Mouse (Mus musculus) forebrain, embryonic 10.5 days (tissue): ENCODE data around the gene Slc5a4a. TPM values are rescaled to one million over a fixed set of nuclear protein-coding genes. Genes with fewer than 3 reads are reported as not detected.

ENCODE experiments used
- DNase-seq: peaks from one replicate; pipeline ENCODE4 v3.0.0-alpha.2; 2017; ENCODE audit warnings: low spot score; ENCODE audit errors: extremely low spot score
- H3K27ac ChIP-seq: fragments of 300-500 bp; sonication (generic); 2 replicates; pipeline ENCODE4 v1.5.1; 2016; ENCODE audit warnings: mild to moderate bottlenecking
- H3K27me3 ChIP-seq: fragments of 300-500 bp; sonication (generic); 2 replicates; pipeline ENCODE4 v1.6.1; 2016; ENCODE audit warnings: mild to moderate bottlenecking; ENCODE audit not compliant: poor library complexity, severe bottlenecking
- H3K36me3 ChIP-seq: fragments of 300-500 bp; sonication (generic); replicated peaks from 2 replicates; pipeline ENCODE4 v1.6.1; 2016; ENCODE audit warnings: mild to moderate bottlenecking, moderate library complexity
- H3K4me1 ChIP-seq: fragments of 300-500 bp; sonication (generic); 2 replicates; pipeline ENCODE4 v1.6.1; 2016
- H3K4me3 ChIP-seq: fragments of 300-500 bp; sonication (generic); 2 replicates; pipeline ENCODE4 v1.5.1; 2016; ENCODE audit warnings: mild to moderate bottlenecking, moderate library complexity
- H3K9me3 ChIP-seq: fragments of 300-500 bp; sonication (generic); 2 replicates; pipeline ENCODE4 v1.6.1; 2016; ENCODE audit warnings: mild to moderate bottlenecking, moderate library complexity
- WGBS: fragments of 180-500 bp; shearing (Covaris S2); methylation state at CpG from one replicate; pipeline ENCODE4 v1.1.7; 2016; 5-methylcytosine and 5-hydroxymethylcytosine counted together
- polyA plus RNA-seq: library from polyadenylated mRNA; unstranded; fragments of >200 nt; fragmentation: Nextera tagmentation; extraction: Ambion mirVana; gene quantifications from 2 replicates; pipeline ENCODE4 v1.2.1, GENCODE M21; 2016

Slc5a4a gene
- not detected in 2 replicates for polyA plus RNA-seq

DNA sequence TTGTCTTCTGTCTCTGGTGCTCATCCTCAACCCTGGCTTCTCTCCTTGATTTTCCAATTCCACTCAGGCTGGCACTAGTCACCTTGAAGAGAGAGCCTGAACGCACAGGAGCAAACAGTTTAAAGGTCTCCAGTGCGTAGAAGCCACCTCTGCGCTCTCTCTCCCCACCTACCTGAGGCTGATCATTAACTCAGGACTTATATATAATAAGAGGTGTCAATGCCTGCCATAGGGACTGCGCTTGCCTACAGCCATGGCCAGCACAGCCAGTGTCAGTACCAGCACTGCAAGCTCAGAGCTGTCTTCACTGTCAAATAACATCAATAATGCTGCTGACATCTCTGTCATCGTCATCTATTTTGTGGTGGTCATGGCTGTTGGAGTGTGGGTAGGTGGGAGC, at the start of gene Slc5a4a:
Slc5a4a (plus strand) TSS at position 174 of the 400 bp plus-strand sequence.
- no peak for DNase-seq
- no peak within 1 kb of the TSS for H3K27ac ChIP-seq
- WGBS, result 91% methylated on average over 5 of the region's 5 CpGs

GRCm38 (mm10) chr10:76110861-76111260, 36.4 kb upstream of the Slc5a4a start, which contains the start of gene Slc5a4b:
Gene Slc5a4b, minus strand, starts transcription at chr10:76110961.
- DNase-seq, result no peak
- Histone ChIP-seq H3K9me3 (no peaks in the 10 kb centered on the region), H3K27ac (no peak within 1 kb of the TSS), H3K4me1 (no peaks in the 10 kb centered on the region), H3K27me3 (no peaks in the 10 kb centered on the region), H3K4me3 (no peak within 1 kb of the TSS), H3K36me3 (no peaks in the 10 kb centered on the region)
- 91% methylated on average over 4 of the region's 4 CpGs for WGBS

More for the DNA sequence above, at the start of gene Slc5a4a:
- H3K4me3 ChIP-seq, result no peak within 1 kb of the TSS
- H3K27me3 ChIP-seq, result no peaks in the 10 kb centered on the region
- H3K36me3 ChIP-seq, result no peaks in the 10 kb centered on the region
- H3K4me1 ChIP-seq, result no peaks in the 10 kb centered on the region
- H3K9me3 ChIP-seq, result no peaks in the 10 kb centered on the region

DNA sequence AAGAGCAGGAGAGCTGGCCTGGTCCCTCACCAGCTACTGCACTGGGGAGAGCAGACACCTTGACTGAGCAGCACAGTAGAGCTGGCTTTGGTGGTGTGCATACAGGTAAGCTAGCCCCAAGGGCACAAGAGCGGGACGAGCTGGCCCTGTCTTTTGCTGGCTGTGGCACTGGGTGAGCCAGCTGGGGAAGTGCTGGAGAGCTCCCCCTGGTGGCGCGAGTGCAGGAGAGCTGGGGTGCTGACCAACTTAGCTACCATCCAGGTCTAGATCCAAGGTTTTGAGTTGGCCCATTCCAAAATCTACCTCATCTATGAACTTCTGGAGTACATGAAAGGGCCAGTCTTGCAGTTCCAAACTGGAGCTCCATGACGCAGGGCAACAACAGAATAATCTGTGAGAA, 29.3 kb upstream of the Slc5a4a start:
- WGBS, result 26% methylated on average over 5 of the region's 5 CpGs

GRCm38 (mm10) chr10:76118741-76119140, 28.5 kb upstream of the Slc5a4a start:
- Histone ChIP-seq H3K4me1 (peaks cover 10% of the 10 kb centered on the region), H3K4me3 (no peak overlapping the region), H3K27me3 (no peaks in the 10 kb centered on the region), H3K36me3 (no peaks in the 10 kb centered on the region), H3K9me3 (no peaks in the 10 kb centered on the region), H3K27ac (no peak overlapping the region)
- no peak for DNase-seq
- WGBS, result 15% methylated on average over 1 of the region's 1 CpGs

More for the DNA sequence above, 29.3 kb upstream of the Slc5a4a start:
- Histone ChIP-seq H3K27ac (no peak overlapping the region), H3K4me1 (peaks cover 10% of the 10 kb centered on the region), H3K4me3 (no peak overlapping the region), H3K9me3 (no peaks in the 10 kb centered on the region), H3K36me3 (no peaks in the 10 kb centered on the region), H3K27me3 (no peaks in the 10 kb centered on the region)
- DNase-seq, result peak; percentile 44

GRCm38 (mm10) chr10:76120124-76120711, 27.0 kb upstream of the Slc5a4a start:
- no peak for DNase-seq
- WGBS, result 64% methylated on average over 4 of the region's 4 CpGs

DNA sequence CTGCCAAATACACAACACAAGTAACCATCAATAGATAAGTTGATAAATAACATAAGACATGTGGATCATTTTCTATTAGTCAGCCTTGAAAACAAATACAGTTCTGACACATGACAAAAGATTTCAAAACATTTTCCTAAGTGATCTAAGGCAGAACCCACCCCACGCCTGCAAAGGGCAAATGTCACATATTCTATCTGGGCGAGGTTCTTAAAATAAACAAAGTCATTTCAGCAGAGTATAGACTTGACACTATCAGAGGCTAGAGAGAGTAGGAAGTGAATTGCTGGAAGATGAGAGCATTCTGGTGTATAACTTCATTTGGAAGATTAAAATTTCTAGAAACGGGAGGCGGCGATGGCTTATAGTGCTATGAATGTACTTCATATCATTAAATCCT, 25.8 kb upstream of the Slc5a4a start:
- Histone ChIP-seq H3K4me3 (no peak overlapping the region), H3K4me1 (peaks cover 10% of the 10 kb centered on the region), H3K27me3 (no peaks in the 10 kb centered on the region), H3K27ac (no peak overlapping the region), H3K9me3 (no peaks in the 10 kb centered on the region), H3K36me3 (no peaks in the 10 kb centered on the region)
- no peak for DNase-seq
- 87% methylated on average over 5 of the region's 5 CpGs for WGBS

More at GRCm38 (mm10) chr10:76120124-76120711, 27.0 kb upstream of the Slc5a4a start:
- Histone ChIP-seq H3K27ac (no peak overlapping the region), H3K27me3 (no peaks in the 10 kb centered on the region), H3K4me3 (no peak overlapping the region), H3K36me3 (no peaks in the 10 kb centered on the region), H3K4me1 (peaks cover 10% of the 10 kb centered on the region), H3K9me3 (no peaks in the 10 kb centered on the region)

- H3K36me3 ChIP-seq, result no peaks in the 10 kb centered on the region
- no peaks in the 10 kb centered on the region for H3K9me3 ChIP-seq
- H3K4me1 ChIP-seq, result no peaks in the 10 kb centered on the region
- 84% methylated on average over 4 of the region's 4 CpGs for WGBS
- H3K27me3 ChIP-seq, result no peaks in the 10 kb centered on the region
- H3K4me3 ChIP-seq, result no peak overlapping the region
- DNase-seq, result no peak
- no peak overlapping the region for H3K27ac ChIP-seq
These were observed 14.7 kb upstream of the Slc5a4a start for GRCm38 (mm10) chr10:76132506-76132905.

GRCm38 (mm10) chr10:76136318-76136717, 10.9 kb upstream of the Slc5a4a start:
- 82% methylated on average over 2 of the region's 2 CpGs for WGBS
- no peak overlapping the region for H3K4me3 ChIP-seq
- H3K27ac ChIP-seq, result no peak overlapping the region
- no peak for DNase-seq
- H3K9me3 ChIP-seq, result no peaks in the 10 kb centered on the region
- no peaks in the 10 kb centered on the region for H3K36me3 ChIP-seq
- no peaks in the 10 kb centered on the region for H3K27me3 ChIP-seq
- no peaks in the 10 kb centered on the region for H3K4me1 ChIP-seq

GRCm38 (mm10) chr10:76146846-76147245, 405 bp upstream of the Slc5a4a start:
- Histone ChIP-seq H3K4me1 (no peaks in the 10 kb centered on the region), H3K4me3 (no peak overlapping the region), H3K27ac (no peak overlapping the region), H3K36me3 (no peaks in the 10 kb centered on the region), H3K9me3 (no peaks in the 10 kb centered on the region), H3K27me3 (no peaks in the 10 kb centered on the region)
- no peak for DNase-seq
- 76% methylated on average over 8 of the region's 8 CpGs for WGBS

DNA sequence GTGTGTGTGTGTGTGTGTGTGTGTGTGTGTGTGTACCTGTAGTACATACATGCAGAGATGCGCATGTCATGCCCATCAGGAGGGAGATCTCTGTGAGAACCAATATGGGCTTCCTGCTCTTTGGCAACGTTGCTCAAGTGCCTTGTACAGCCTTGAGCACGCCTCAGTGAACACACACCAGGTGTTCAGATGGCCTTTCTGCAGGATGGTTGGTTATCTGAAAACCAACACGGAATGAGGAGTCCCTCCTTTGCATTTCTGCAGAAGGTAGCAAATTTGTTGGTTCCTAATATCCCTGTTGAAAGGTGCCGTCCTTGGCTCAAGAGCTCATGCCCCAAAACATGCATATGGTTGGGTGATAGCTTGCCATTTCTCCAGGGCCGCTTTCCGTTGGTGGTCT, 8.7 kb downstream of the Slc5a4a start:
- Histone ChIP-seq H3K4me3 (no peak overlapping the region), H3K4me1 (no peaks in the 10 kb centered on the region), H3K27ac (no peak overlapping the region), H3K36me3 (no peaks in the 10 kb centered on the region), H3K9me3 (no peaks in the 10 kb centered on the region), H3K27me3 (no peaks in the 10 kb centered on the region)
- no peak for DNase-seq
- 86% methylated on average over 7 of the region's 7 CpGs for WGBS

DNA sequence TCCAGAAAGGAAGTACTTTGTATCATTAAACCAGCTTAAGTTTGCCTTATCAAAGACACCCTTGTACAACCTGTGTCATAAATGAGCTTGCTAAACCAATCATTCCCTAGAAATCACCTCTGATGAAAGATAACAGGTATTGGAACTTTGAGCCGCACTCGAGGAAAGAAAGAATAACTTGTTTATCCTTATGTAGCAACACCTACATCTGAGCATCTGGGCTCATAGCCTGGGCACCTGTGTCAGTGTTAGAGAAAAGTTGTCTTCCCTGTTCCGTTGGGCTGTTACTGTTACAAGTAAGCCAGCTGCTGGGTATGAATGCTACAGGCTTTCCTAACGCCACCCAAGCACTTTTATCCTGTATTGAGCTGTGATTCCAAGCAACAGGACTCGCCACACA, 10.3 kb downstream of the Slc5a4a start:
- WGBS, result 86% methylated on average over 5 of the region's 5 CpGs
- Histone ChIP-seq H3K9me3 (no peaks in the 10 kb centered on the region), H3K27ac (no peak overlapping the region), H3K4me3 (no peak overlapping the region), H3K27me3 (no peaks in the 10 kb centered on the region), H3K36me3 (no peaks in the 10 kb centered on the region), H3K4me1 (no peaks in the 10 kb centered on the region)
- DNase-seq, result no peak

DNA sequence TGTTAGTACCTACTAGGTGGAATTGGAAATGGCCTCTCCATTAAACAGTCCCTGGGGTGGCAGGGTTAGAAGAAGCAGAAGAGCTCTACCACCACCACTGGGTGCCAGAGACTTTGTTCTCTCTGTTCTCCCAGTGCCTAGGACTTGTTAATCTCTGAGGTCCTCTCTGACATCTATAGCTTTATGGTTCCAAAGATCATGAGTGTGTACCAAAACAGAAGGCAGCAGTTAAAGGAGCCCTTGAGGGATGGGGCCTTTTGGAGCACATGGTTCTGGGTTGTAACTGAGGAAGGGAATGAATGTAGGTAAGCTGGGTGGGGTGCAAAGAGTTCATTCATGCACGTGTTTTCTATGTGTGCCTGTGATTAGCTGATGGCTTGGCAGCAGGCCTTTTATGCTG, 10.8 kb downstream of the Slc5a4a start:
- no peaks in the 10 kb centered on the region for H3K9me3 ChIP-seq
- H3K4me1 ChIP-seq, result no peaks in the 10 kb centered on the region
- DNase-seq, result no peak
- H3K36me3 ChIP-seq, result no peaks in the 10 kb centered on the region
- WGBS, result 76% methylated on average over 1 of the region's 1 CpGs
- no peaks in the 10 kb centered on the region for H3K27me3 ChIP-seq
- H3K27ac ChIP-seq, result no peak overlapping the region
- no peak overlapping the region for H3K4me3 ChIP-seq

DNA sequence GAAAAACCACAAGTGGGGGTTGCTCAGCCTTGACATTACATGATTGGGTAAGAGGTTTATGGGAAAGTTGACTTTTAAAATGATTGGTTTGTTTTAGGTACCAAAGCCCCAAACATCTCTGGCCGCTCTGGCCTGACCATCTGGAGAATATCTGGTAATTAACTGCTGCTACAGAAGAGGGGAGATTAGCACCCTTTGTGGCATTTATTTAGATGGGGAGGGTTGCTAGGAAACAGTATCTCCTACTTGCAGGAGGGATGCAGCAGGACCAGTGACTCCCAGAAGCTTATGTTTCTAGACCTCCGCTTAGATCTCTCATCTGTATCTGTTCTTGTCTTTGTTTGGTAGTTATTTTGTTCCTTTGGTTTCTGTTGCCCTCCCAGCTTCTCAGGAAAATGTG, 27.6 kb downstream of the Slc5a4a start:
- no peaks in the 10 kb centered on the region for H3K9me3 ChIP-seq
- WGBS, result 61% methylated on average over 2 of the region's 2 CpGs
- H3K36me3 ChIP-seq, result no peaks in the 10 kb centered on the region
- H3K4me1 ChIP-seq, result no peaks in the 10 kb centered on the region
- no peak overlapping the region for H3K27ac ChIP-seq
- DNase-seq, result no peak
- no peak overlapping the region for H3K4me3 ChIP-seq
- no peaks in the 10 kb centered on the region for H3K27me3 ChIP-seq

DNA sequence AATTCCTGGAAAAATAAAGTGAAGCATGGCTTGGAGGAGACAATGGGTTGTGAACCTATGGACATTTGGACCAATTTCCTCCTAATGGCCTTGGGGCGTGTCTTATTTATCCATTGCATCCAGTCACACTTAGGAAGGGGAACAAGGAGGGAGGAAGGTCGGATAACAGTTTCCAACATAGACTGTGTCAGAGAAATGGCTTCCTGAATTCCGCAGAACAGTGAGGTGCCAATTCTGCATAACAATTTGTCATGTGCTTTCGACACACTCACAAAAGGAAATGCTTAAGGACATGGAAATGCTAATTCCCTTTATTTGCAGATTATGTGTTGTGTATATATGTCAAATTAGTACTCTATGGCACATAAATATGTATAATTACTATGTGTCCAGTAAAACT, 38.0 kb downstream of the Slc5a4a start:
- no peaks in the 10 kb centered on the region for H3K9me3 ChIP-seq
- WGBS, result 83% methylated on average over 4 of the region's 4 CpGs
- H3K27me3 ChIP-seq, result no peaks in the 10 kb centered on the region
- H3K36me3 ChIP-seq, result no peaks in the 10 kb centered on the region
- H3K27ac ChIP-seq, result no peak overlapping the region
- no peaks in the 10 kb centered on the region for H3K4me1 ChIP-seq
- H3K4me3 ChIP-seq, result no peak overlapping the region
- no peak for DNase-seq
